Mouse (Mus musculus) lung, adult 2 months (tissue): ENCODE data around the gene Iqck. TPM values are rescaled to one million over a fixed set of nuclear protein-coding genes. Genes with fewer than 3 reads are reported as not detected.

Experiments used
- DNase-seq: peaks from one replicate; pipeline ENCODE4 v3.0.0; 2022
- H3K4me1 ChIP-seq: fragments of 200-500 bp; 2 replicates; pipeline ENCODE4 v1.6.1; 2011; ENCODE audit warnings: low read length; ENCODE audit not compliant: control insufficient read depth, insufficient read depth
- H3K4me3 ChIP-seq: fragments of 200-500 bp; replicated peaks from 2 replicates; pipeline ENCODE3; 2011; ENCODE audit warnings: low read depth, mild to moderate bottlenecking, control low read depth, low read length; ENCODE audit errors: extremely low read depth
- CTCF ChIP-seq: fragments of 200-500 bp; IDR thresholded peaks from 2 replicates; pipeline ENCODE4 v1.5.1; 2011; ENCODE audit warnings: mild to moderate bottlenecking, low read length, control low read depth; ENCODE audit not compliant: insufficient read depth
- POLR2A ChIP-seq: fragments of 200-500 bp; IDR thresholded peaks from 2 replicates; pipeline ENCODE4 v1.6.1; 2011; ENCODE audit warnings: low read depth, mild to moderate bottlenecking, control low read depth, low read length, borderline replicate concordance; ENCODE audit errors: extremely low read depth
- WGBS: fragments of 180-500 bp; shearing (Covaris S2); methylation state at CpG from one replicate; pipeline ENCODE4 v1.1.7; 2018; 5-methylcytosine and 5-hydroxymethylcytosine counted together
- polyA plus RNA-seq: library from polyadenylated mRNA; depleted of rRNA; stranded (reverse); fragments of >200 nt; gene quantifications from 2 replicates; pipeline ENCODE4 v1.2.3, GENCODE M21; 2012

Iqck gene
- polyA plus RNA-seq, 1 experiment, result 4.6 TPM

DNA sequence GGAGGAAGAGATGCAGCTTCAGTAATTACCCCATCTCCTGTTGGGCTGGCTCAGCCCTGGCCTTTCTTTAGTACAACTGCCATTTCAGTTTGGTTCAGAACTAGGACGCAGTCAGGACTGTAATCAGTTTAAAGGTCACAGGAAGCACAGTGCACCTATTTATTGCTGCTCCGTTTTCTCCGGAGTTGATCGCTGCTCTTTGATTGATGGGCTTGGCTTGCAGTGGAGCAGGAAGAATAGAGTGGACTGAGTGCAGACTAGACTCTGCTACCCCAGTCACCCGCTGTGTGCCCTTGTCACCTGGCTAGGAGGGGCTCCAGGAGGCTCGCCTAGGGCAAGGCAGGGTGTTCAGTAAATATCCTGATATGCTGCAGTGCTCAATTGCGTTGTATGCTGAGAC lies 87.6 kb downstream of the Iqck start:
- DNase-seq, result no peak
- Histone ChIP-seq H3K4me1 (no peaks in the 10 kb centered on the region), H3K4me3 (no peak overlapping the region)
- 34% methylated on average over 7 of the region's 7 CpGs for WGBS
- TF ChIP-seq CTCF (no peak), POLR2A (no peak)

GRCm38 (mm10) chr7:118944884-118945283 lies 89.3 kb downstream of the Iqck start:
- no peak for TF ChIP-seq POLR2A
- TF ChIP-seq CTCF, result no peak
- H3K4me1 ChIP-seq, result no peaks in the 10 kb centered on the region
- 47% methylated on average over 2 of the region's 2 CpGs for WGBS
- DNase-seq, result no peak
- no peak overlapping the region for H3K4me3 ChIP-seq

DNA sequence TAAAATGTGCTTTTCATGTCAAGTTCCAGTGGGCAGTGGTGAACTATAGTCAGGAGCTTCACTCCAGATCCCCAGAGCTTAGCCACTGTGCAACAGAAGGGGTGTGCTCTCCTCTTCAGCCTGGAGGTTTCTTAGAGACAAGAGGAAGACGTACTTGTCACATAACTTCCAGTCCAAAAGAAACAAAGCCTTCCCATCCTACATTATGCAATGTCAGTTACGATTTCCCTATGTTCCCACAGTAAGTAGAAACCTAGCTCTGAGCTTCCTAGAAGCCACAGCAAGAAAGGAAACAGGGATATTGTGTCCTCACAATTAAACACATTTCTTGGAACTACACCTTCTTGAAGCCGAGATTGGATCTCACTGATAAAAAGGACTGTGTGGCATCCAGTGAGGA lies 91.7 kb downstream of the Iqck start:
- Histone ChIP-seq H3K4me3 (no peak overlapping the region), H3K4me1 (no peaks in the 10 kb centered on the region)
- 56% methylated on average over 3 of the region's 3 CpGs for WGBS
- TF ChIP-seq CTCF, result no peak
- TF ChIP-seq POLR2A, result no peak
- no peak for DNase-seq

DNA sequence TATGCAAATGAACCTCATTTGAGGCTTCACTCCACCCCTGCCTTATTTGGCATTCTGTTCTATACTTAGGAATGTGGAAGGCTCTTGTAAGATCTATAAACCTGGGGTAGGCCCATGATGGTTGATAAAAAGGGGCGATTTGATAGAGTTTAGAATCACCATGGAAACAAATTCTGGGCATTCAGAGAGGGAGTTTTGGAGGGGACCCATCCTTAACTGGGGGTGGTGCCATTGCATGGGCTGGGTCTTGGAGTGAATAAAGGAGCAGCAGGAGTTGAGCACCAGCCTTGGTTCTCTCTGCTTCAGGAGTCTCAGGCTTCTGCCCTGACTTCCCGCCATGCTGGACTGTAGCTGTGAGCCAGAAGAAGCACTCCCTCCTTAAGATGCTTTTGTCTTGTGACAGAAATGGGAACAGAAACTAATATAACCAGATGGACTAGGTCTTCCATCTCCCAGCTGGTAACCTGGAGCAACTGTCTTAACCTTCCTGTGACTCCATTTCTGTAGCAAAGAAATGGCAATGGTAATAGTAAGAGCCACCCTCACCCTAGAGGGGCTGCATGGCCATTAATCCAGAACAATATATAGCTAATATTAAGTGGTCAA lies 93.2 kb downstream of the Iqck start:
- Histone ChIP-seq H3K4me1 (no peaks in the 10 kb centered on the region), H3K4me3 (no peak overlapping the region)
- 66% methylated on average over 2 of the region's 2 CpGs for WGBS
- no peak for DNase-seq
- TF ChIP-seq POLR2A (no peak), CTCF (no peak)

DNA sequence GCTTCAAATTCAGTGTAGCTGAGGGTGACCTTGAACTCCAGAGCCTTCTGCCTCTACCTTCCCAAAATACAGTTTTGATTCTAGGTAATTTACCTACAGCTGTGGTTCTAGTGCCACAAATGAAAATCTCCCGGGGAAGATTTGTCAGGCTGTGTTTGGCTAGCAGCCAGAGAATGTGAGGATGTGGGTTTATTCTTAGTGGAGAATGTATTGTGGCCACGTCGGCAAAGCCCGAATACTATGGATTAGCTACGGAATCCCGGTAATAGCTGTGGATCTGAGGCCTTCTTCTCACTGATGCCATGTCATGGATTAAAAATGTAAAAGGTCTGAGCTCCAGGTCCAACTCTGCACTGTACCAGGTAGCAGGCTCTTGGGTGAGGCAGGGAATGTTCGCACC lies 94.2 kb downstream of the Iqck start:
- TF ChIP-seq CTCF (no peak), POLR2A (no peak)
- Histone ChIP-seq H3K4me1 (no peaks in the 10 kb centered on the region), H3K4me3 (no peak overlapping the region)
- 45% methylated on average over 7 of the region's 7 CpGs for WGBS
- no peak for DNase-seq

DNA sequence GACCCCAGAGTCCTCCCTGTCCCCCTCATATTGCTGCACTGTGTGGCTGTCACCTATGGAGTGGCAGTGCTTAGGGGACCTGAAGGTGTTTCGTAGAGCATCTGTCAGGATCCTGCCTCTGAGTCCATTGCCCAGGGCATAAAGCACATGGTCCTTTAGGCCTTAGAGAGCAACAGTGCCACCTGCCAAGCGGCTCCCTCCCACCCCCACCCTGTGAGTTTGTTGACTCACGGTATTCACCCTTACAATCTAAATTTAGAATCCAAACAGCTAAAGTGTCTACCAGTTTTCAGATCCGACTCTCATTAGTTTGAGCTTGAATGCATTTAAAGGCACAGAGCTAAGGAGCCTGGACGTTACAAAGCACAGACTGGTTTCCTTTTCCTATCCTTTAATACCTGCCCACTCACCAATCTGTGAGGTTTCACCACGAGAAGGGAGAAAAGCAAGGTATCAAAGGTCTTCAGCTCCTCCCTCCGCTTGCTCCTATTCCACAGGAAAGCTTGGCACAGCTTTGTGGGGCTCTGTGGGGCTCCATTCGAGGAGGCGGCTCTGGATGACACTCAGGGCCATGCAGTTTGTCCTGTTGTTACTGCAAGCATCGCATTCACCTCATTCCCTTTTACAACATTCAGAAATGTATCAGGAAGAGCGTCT lies 98.2 kb downstream of the Iqck start:
- DNase-seq, result no peak
- Histone ChIP-seq H3K4me1 (no peaks in the 10 kb centered on the region), H3K4me3 (no peak overlapping the region)
- TF ChIP-seq CTCF (no peak), POLR2A (no peak)
- 63% methylated on average over 11 of the region's 11 CpGs for WGBS

DNA sequence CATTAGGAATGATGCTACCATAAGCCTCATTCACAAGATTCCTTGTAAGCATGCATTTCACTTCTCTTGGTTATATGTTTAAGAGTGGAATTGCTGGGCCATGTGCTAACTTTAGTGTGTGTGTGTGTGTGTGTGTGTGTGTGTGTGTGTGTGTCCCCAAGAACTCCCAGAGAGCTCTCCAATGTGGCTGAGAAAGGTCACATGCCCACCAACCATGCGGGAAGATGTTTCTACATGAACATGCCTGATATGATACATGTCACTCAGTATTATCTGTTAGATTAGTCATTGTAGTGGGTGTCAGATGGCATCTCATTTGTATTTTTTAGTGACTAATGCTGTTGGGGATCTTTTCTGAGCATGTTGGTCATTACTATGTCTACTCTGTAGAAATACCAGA lies 99.4 kb downstream of the Iqck start:
- no peaks in the 10 kb centered on the region for H3K4me1 ChIP-seq
- WGBS, result 100% methylated on average over 1 of the region's 1 CpGs
- TF ChIP-seq CTCF (no peak), POLR2A (no peak)
- H3K4me3 ChIP-seq, result no peak overlapping the region
- DNase-seq, result no peak

DNA sequence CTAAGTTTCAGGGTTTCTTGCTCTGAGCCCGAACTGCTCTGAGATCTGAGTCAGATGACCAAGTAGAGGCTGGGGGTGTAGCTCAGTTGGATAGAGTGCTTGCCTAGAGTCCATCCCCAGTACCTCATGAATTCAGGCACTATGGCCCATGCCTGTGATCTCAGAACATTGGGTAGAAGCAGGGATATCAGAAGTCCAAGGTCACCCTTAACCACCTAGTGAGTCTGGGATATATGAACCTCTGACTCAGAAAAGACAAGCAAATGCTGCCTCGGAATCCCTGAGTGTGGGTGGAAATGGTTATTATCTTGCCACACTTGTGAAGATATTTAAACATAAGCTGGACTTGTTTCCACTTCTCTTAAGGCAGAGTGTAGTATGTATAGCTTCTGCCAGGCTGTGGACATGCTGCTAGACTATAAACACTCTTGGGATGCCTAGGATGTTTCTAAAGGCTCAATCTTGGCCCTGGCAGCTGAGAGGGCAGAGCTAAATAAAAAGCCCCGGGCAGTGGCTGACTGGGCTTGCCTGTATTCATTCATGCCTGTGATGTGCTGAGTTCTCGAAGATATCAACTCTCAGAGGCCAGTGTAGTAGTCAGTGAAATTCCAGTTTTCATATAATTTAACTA lies 101.2 kb downstream of the Iqck start:
- no peaks in the 10 kb centered on the region for H3K4me1 ChIP-seq
- no peak for DNase-seq
- TF ChIP-seq POLR2A (no peak), CTCF (no peak)
- WGBS, result 65% methylated on average over 4 of the region's 4 CpGs
- no peak overlapping the region for H3K4me3 ChIP-seq

DNA sequence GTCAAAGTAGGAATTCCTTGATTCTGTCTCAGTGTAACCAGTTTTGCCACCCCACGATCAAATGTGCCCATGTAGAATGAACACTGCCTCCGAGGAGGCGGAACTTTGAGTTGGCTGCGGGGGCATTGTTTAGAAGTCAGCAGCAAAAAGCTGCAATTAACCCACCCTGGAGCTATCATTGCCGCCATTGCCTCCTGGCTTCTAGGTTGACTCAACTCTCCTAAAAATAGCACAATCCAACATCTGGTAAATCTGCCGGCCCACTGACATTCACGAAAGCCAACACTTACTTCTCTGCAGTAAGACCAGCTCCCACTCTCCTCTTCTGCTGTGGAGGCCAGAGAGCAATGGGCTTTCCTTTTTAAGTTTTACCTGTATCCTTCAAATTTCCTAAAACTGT lies 103.7 kb downstream of the Iqck start:
- Histone ChIP-seq H3K4me1 (no peaks in the 10 kb centered on the region), H3K4me3 (no peak overlapping the region)
- WGBS, result 67% methylated on average over 7 of the region's 7 CpGs
- DNase-seq, result no peak
- TF ChIP-seq POLR2A, result no peak
- no peak for TF ChIP-seq CTCF

GRCm38 (mm10) chr7:118964777-118965176 lies 109.2 kb downstream of the Iqck start:
- Histone ChIP-seq H3K4me1 (no peaks in the 10 kb centered on the region), H3K4me3 (no peak overlapping the region)
- WGBS, result 8% methylated on average over 3 of the region's 3 CpGs
- no peak for TF ChIP-seq POLR2A
- TF ChIP-seq CTCF, result no peak
- DNase-seq, result no peak
